Mouse (Mus musculus): ENCODE measurements around the gene Vangl2.

DNA sequence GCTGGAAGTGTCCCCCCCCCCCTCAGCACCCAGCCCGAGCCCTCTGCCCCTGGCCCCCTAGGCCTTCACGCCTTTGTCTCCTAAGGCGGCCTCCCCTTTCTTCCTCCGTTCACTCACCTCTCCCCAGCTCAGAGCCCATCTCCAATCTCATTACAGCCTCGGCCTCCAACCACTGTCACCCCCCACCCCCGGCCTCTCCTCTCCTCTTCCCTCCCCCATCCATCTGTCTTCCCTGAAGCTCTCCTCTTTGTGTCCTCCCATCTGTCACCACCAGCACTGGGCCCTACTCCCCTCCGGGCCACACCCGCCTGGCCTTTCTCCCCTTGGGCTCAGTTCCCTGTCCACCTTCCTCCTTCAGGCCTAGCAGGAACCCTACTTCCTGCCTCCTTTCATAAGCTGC, 33.0 kb upstream of the Vangl2 start:
- no peak for TF ChIP-seq CTCF (IDR thresholded peaks at IDR 0.05; ENCODE audit: extremely low read depth, insufficient read length, insufficient replicate concordance, low read depth, low read length)
- no peak for TF ChIP-seq POLR2A (IDR thresholded peaks at IDR 0.05; ENCODE audit: low read depth, low read length)

All from small intestine, adult 2 months (tissue).